Mouse (Mus musculus) CH12.LX (cell line): ENCODE results near the gene Samd1. TPM values are rescaled to one million over a fixed set of nuclear protein-coding genes. Genes with fewer than 3 reads are reported as not detected.

ENCODE experiments used
- DNase-seq: peaks from one replicate; pipeline ENCODE4 v3.0.0-alpha.2; 2013; ENCODE audit errors: extremely low read depth
- H3K27ac ChIP-seq: 2 replicates; pipeline ENCODE4 v1.5.1; 2012; ENCODE audit warnings: low read depth, mild to moderate bottlenecking, control low read depth, moderate library complexity; ENCODE audit not compliant: insufficient read depth
- H3K27me3 ChIP-seq: replicated peaks from 2 replicates; pipeline ENCODE3; 2012; ENCODE audit warnings: inconsistent platforms
- H3K36me3 ChIP-seq, 2 experiments: replicated peaks in 1 of 2; 2 replicates each; pipeline versions ENCODE3 to v1.6.1; 2012; ENCODE audit warnings: inconsistent platforms in 1 of 2, low read length in 1 of 2, mild to moderate bottlenecking in 1 of 2, mixed read lengths in 1 of 2, moderate library complexity in 1 of 2; ENCODE audit not compliant: control insufficient read depth in 1 of 2, insufficient read depth in 1 of 2
- H3K4me1 ChIP-seq, 2 experiments: 2 replicates each; pipeline ENCODE4 v1.6.1; 2012; ENCODE audit warnings: inconsistent platforms in 1 of 2, moderate library complexity in 1 of 2; ENCODE audit not compliant: insufficient read depth in 2 of 2, control insufficient read depth in 1 of 2
- H3K4me2 ChIP-seq: 2 replicates; pipeline ENCODE4 v1.6.1; 2012; ENCODE audit warnings: low read depth, mild to moderate bottlenecking, control low read depth; ENCODE audit not compliant: poor library complexity, insufficient read depth, severe bottlenecking
- H3K4me3 ChIP-seq, 3 experiments: fragments of 150-350 bp in 1 of 3; sonication (generic) in 1 of 3; replicated peaks in 1 of 3; 2 replicates each; pipeline versions ENCODE3 to v1.5.1; 2011 to 2012; ENCODE audit warnings: low read depth in 2 of 3, low read length in 2 of 3, mild to moderate bottlenecking in 2 of 3, moderate library complexity in 2 of 3, control low read depth in 1 of 3, improper control_type of control experiment in 1 of 3, inconsistent platforms in 1 of 3, mixed read lengths in 1 of 3; ENCODE audit not compliant: poor library complexity in 1 of 3
- H3K79me2 ChIP-seq: replicated peaks from 2 replicates; pipeline ENCODE4 v1.6.1; 2012; ENCODE audit warnings: mild to moderate bottlenecking, moderate library complexity; ENCODE audit not compliant: control insufficient read depth, poor library complexity, insufficient read depth, severe bottlenecking; ENCODE audit errors: extremely low read depth
- H3K9ac ChIP-seq: 2 replicates; pipeline ENCODE4 v1.6.1; 2012; ENCODE audit warnings: low read depth, mild to moderate bottlenecking, control low read depth, moderate library complexity; ENCODE audit not compliant: insufficient read depth
- H3K9me3 ChIP-seq: replicated peaks from 2 replicates; pipeline ENCODE3; 2012; ENCODE audit warnings: low read length, inconsistent platforms, mixed read lengths
- BHLHE40 ChIP-seq: IDR thresholded peaks from 2 replicates; pipeline ENCODE4 v1.6.1; 2011; ENCODE audit warnings: mild to moderate bottlenecking, low read depth, low read length, improper control_type of control experiment
- CHD1 ChIP-seq: IDR thresholded peaks from 2 replicates; pipeline ENCODE4 v1.6.1; 2012; ENCODE audit warnings: low read depth, low read length, improper control_type of control experiment, inconsistent platforms
- CHD2 ChIP-seq: IDR thresholded peaks from 2 replicates; pipeline ENCODE4 v1.6.1; 2011; ENCODE audit warnings: low read length, improper control_type of control experiment
- GABPA ChIP-seq: IDR thresholded peaks from 2 replicates; pipeline ENCODE4 v1.6.1; 2012; ENCODE audit warnings: low read depth, low read length, improper control_type of control experiment, inconsistent platforms; ENCODE audit not compliant: insufficient replicate concordance
- HCFC1 ChIP-seq: IDR thresholded peaks from 2 replicates; pipeline ENCODE4 v1.6.1; 2012; ENCODE audit warnings: low read depth, mild to moderate bottlenecking, inconsistent platforms, low read length, improper control_type of control experiment
- IRF4 ChIP-seq: IDR thresholded peaks from 2 replicates; pipeline ENCODE4 v1.6.1; 2014; ENCODE audit warnings: low read depth, mild to moderate bottlenecking, inconsistent platforms, low read length, improper control_type of control experiment
- JUN ChIP-seq: IDR thresholded peaks from 2 replicates; pipeline ENCODE4 v1.6.1; 2011; ENCODE audit warnings: low read depth, mild to moderate bottlenecking, low read length, improper control_type of control experiment, moderate library complexity; ENCODE audit not compliant: insufficient read depth
- MAX ChIP-seq: IDR thresholded peaks from 2 replicates; pipeline ENCODE4 v1.6.1; 2011; ENCODE audit warnings: low read length, improper control_type of control experiment
- MAZ ChIP-seq: IDR thresholded peaks from 2 replicates; pipeline ENCODE4 v1.6.1; 2012; ENCODE audit warnings: low read depth, mild to moderate bottlenecking, inconsistent platforms, low read length, improper control_type of control experiment, moderate library complexity
- MEF2A ChIP-seq: IDR thresholded peaks from 2 replicates; pipeline ENCODE4 v1.6.1; 2014; ENCODE audit warnings: low read depth, mild to moderate bottlenecking, inconsistent platforms, low read length, improper control_type of control experiment, borderline replicate concordance
- MXI1 ChIP-seq: IDR thresholded peaks from 2 replicates; pipeline ENCODE4 v1.6.1; 2011; ENCODE audit warnings: mild to moderate bottlenecking, low read depth, low read length, improper control_type of control experiment
- NRF1 ChIP-seq: IDR thresholded peaks from 2 replicates; pipeline ENCODE4 v1.6.1; 2014; ENCODE audit warnings: low read depth, mild to moderate bottlenecking, inconsistent platforms, low read length, improper control_type of control experiment, moderate library complexity
- PAX5 ChIP-seq: IDR thresholded peaks from 2 replicates; pipeline ENCODE4 v1.6.1; 2012; ENCODE audit warnings: low read length, inconsistent platforms, mixed read lengths
- POLR2A ChIP-seq: IDR thresholded peaks from 2 replicates; pipeline ENCODE4 v1.6.1; 2011; ENCODE audit warnings: low read depth, mild to moderate bottlenecking, improper control_type of control experiment, low read length
- RAD21 ChIP-seq: IDR thresholded peaks from 2 replicates; pipeline ENCODE4 v1.6.1; 2011; ENCODE audit warnings: low read depth, mild to moderate bottlenecking, low read length, improper control_type of control experiment, moderate library complexity
- SIN3A ChIP-seq: IDR thresholded peaks from 2 replicates; pipeline ENCODE4 v1.6.1; 2012; ENCODE audit warnings: low read length, improper control_type of control experiment, inconsistent platforms
- SMC3 ChIP-seq: IDR thresholded peaks from 2 replicates; pipeline ENCODE4 v1.6.1; 2011; ENCODE audit warnings: low read depth, low read length, improper control_type of control experiment
- UBTF ChIP-seq: IDR thresholded peaks from 2 replicates; pipeline ENCODE4 v1.6.1; 2012; ENCODE audit warnings: low read depth, mild to moderate bottlenecking, inconsistent platforms, low read length, improper control_type of control experiment, moderate library complexity
- ZKSCAN1 ChIP-seq: IDR thresholded peaks from 2 replicates; pipeline ENCODE4 v1.6.1; 2012; ENCODE audit warnings: low read depth, inconsistent platforms, low read length, improper control_type of control experiment, borderline replicate concordance
- ZNF384 ChIP-seq: IDR thresholded peaks from 2 replicates; pipeline ENCODE4 v1.6.1; 2012; ENCODE audit warnings: low read depth, low read length, improper control_type of control experiment, inconsistent platforms
- dilution Hi-C: fragments of 300-500 bp; cut with MboI; formaldehyde crosslinking; loops from 2 replicates; pipeline ENCODE4 v1.14.3; 2020; ENCODE audit warnings: low sequenced_read_pairs; ENCODE audit not compliant: extremely low pct_unique_long_range_greater_than_20kb, extremely low pct_ligation_motif_present
- in situ Hi-C: fragments of 300-500 bp; cut with MboI; formaldehyde crosslinking; loops from 3 replicates; pipeline ENCODE4 v1.14.3; 2019; ENCODE audit warnings: low sequenced_read_pairs, low pct_ligation_motif_present, low pct_unique_long_range_greater_than_20kb, mixed read lengths
- polyA plus RNA-seq: library from polyadenylated mRNA; unstranded; fragments of >175 nt; gene quantifications from 2 replicates; pipeline ENCODE4 v1.2.1, GENCODE M21; 2012; ENCODE audit warnings: low read depth; ENCODE audit not compliant: insufficient read length
- total RNA-seq, 2 experiments: library from RNA; depleted of rRNA; stranded (reverse); fragments of 300-350 nt in 1 of 2; fragments of >200 nt in 1 of 2; gene quantifications; 2 replicates each; pipeline ENCODE4 v1.2.3; 2012 to 2014

Gene Samd1
- total and polyA plus RNA-seq, 3 experiments: 42.1 to 54.5 (median 42.3) TPM

GRCm38 (mm10) chr8:84019738-84020137, 22.3 kb downstream of the Samd1 start:
- no peaks in the 10 kb centered on the region for H3K36me3 ChIP-seq
- peaks cover 6% of the 10 kb centered on the region for H3K9me3 ChIP-seq
- H3K4me1 ChIP-seq: no peaks in the 10 kb centered on the region
- in situ Hi-C loops: no loop called here
- H3K27me3 ChIP-seq: peaks cover 28% of the 10 kb centered on the region
- no peak overlapping the region for H3K4me3 ChIP-seq
- H3K27ac ChIP-seq: no peak overlapping the region
- H3K4me2 ChIP-seq: no peak overlapping the region
- no peak for DNase-seq
- H3K9ac ChIP-seq: no peak overlapping the region
- no peak for TF ChIP-seq GABPA
- TF ChIP-seq UBTF: no peak
- TF ChIP-seq JUN: no peak
- no peak for TF ChIP-seq IRF4
- TF ChIP-seq POLR2A: no peak
- no peak for TF ChIP-seq MXI1
- no peak for TF ChIP-seq RAD21
- no peak for TF ChIP-seq SMC3
- no peak for TF ChIP-seq ZNF384
- TF ChIP-seq BHLHE40: no peak
- TF ChIP-seq PAX5: no peak
- no peak for TF ChIP-seq NRF1
- no peak for TF ChIP-seq MEF2A
- TF ChIP-seq CHD2: no peak
- TF ChIP-seq SIN3A: no peak
- TF ChIP-seq CHD1: no peak
- TF ChIP-seq MAZ: no peak
- no peak for TF ChIP-seq MAX
- TF ChIP-seq, all 38 proteins: peak for 0
- H3K79me2 ChIP-seq: no peaks in the 10 kb centered on the region
- dilution Hi-C loops: no loop called here

DNA sequence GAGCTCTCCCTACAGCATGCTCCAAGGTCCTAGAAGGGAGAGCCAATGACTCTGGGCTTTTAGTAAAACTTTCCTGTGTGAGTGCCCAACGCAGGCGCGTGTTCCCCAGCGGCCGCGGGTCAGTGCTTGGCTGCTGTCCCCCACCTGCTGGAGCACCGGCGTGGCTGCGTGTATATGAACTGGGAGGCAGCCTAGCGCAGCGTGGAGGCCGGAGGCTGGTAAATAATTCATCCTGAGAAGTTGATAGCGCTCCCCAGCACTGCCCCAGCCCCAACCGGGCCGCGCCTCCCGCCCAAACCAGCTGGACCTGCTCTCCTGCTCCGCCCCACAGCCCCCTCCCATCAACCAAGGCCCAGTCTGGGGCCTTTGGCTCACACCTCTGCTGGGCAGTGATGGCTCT, 23.6 kb downstream of the Samd1 start, which contains the start of gene Palm3:
Gene Palm3, plus strand, starts transcription at position 376 of the 400 bp plus-strand sequence.
- H3K4me3 ChIP-seq: no peak within 1 kb of the TSS
- no peak within 1 kb of the TSS for H3K27ac ChIP-seq
- no peaks in the 10 kb centered on the region for H3K4me1 ChIP-seq
- peaks cover 28% of the 10 kb centered on the region for H3K27me3 ChIP-seq
- H3K9ac ChIP-seq: no peak within 1 kb of the TSS
- no peaks in the 10 kb centered on the region for H3K79me2 ChIP-seq
- H3K36me3 ChIP-seq: no peaks in the 10 kb centered on the region
- H3K9me3 ChIP-seq: peaks cover 3% of the 10 kb centered on the region
- dilution Hi-C loops: no loop called here
- in situ Hi-C loops: no loop called here
- no peak within 1 kb of the TSS for H3K4me2 ChIP-seq
- DNase-seq: no peak
- TF ChIP-seq HCFC1 (no peak), ZKSCAN1 (no peak), SMC3 (no peak)
